ENCODE assay signal across 23 mouse cellular contexts in the genomic region with DNA sequence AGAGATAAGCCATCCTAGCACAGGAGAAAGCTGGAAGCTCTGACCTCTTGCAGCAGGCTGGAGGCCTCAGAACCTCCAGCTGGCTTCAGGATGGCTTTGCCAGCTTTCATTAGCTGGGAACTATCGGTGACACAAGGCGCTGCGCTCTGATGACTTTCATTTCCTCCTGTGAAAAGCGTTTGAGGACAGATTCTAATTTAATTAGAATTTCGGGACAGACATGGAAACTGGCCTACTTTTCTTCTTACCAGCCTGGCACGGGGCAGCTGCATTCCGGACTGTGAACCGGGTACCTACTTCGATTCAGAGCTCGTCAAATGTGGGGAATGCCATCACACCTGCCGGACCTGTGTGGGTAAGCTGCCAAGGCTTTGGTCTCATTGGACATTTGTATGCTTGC. TPM values are rescaled to one million over a fixed set of nuclear protein-coding genes. Genes with fewer than 3 reads are reported as not detected.
DNase-seq lines count a peak whose midpoint lies in the region; ATAC-seq and TF ChIP-seq lines count a peak whose summit lies in the region.
"Had no signal": no experiment of that assay in that cellular context is flagged by ENCODE, and none has a peak within 500 bp of the region (broad histone marks: within the 10 kb centered on the region; RNA-seq: fewer than 3 reads in every experiment).

No protein-coding gene starts in this region.

- no peak overlapping the region for H3K4me3 ChIP-seq in hindbrain, postnatal 0 days (ENCODE audit: low read length)
- no peak overlapping the region for H3K4me3 ChIP-seq in hindbrain, embryonic 14.5 days (replicated peaks; ENCODE audit: low read length)
- no peak overlapping the region for H3K4me3 ChIP-seq in limb, embryonic 10.5 days
- no peak overlapping the region for H3K4me3 ChIP-seq in layer of hippocampus, adult 2 months
- H3K4me3 ChIP-seq: gastrocnemius, adult 2 months; liver, embryonic 12.5 days; lung, embryonic 15.5 days had no signal

- H3K27ac ChIP-seq in hindbrain, postnatal 0 days: no peak overlapping the region
- H3K27ac ChIP-seq in hindbrain, embryonic 14.5 days: no peak overlapping the region
- H3K27ac ChIP-seq in limb, embryonic 10.5 days: peak overlapping the region; percentile 68
- no peak overlapping the region for H3K27ac ChIP-seq in layer of hippocampus, adult 2 months
- H3K27ac ChIP-seq: gastrocnemius, adult 2 months; liver, embryonic 12.5 days; lung, embryonic 15.5 days had no signal

- no peaks in the 10 kb centered on the region for H3K9me3 ChIP-seq in hindbrain, postnatal 0 days (ENCODE audit: low read length)
- no peaks in the 10 kb centered on the region for H3K9me3 ChIP-seq in hindbrain, embryonic 14.5 days (ENCODE audit: control insufficient read depth, low read length)
- no peaks in the 10 kb centered on the region for H3K9me3 ChIP-seq in limb, embryonic 10.5 days (replicated peaks)
- H3K9me3 ChIP-seq: liver, embryonic 12.5 days; lung, embryonic 15.5 days had no signal

- H3K4me1 ChIP-seq in hindbrain, postnatal 0 days (ENCODE audit: insufficient read depth, low read length): peaks cover 9% of the 10 kb centered on the region; the same call in 1 of the 2 replicates
- H3K4me1 ChIP-seq in hindbrain, embryonic 14.5 days (replicated peaks; ENCODE audit: control insufficient read depth, insufficient read depth, low read length): no peaks in the 10 kb centered on the region
- H3K4me1 ChIP-seq in limb, embryonic 10.5 days: peaks cover 82% of the 10 kb centered on the region
- H3K4me1 ChIP-seq: lung, embryonic 15.5 days had no signal

- DNase-seq in hindbrain, postnatal 0 days (ENCODE audit: low spot score): peak; percentile 64
- DNase-seq in hindbrain, embryonic 14.5 days (ENCODE audit: low spot score): no peak
- peak; percentile 49 for DNase-seq in MN1 (ENCODE audit: low spot score)
- peak; percentile 68 to 79 for DNase-seq in cerebellum, adult 18-20 months
- no peak for DNase-seq in limb, embryonic 10.5 days (ENCODE audit: low spot score)
- DNase-seq in heart, postnatal 4 days: no peak
- DNase-seq in layer of hippocampus, adult 2 months (ENCODE audit: low spot score in 2 of 2): no peak
- DNase-seq in adrenal gland, postnatal 10 days: no peak
- DNase-seq: kidney, adult 9 months; right cerebral cortex, postnatal 14 days; thymus, postnatal 4 days had no signal

- no peak for ATAC-seq in hindbrain, postnatal 0 days
- no peak for ATAC-seq in hindbrain, embryonic 14.5 days (ENCODE audit: low FRiP score)
- ATAC-seq: hindbrain, embryonic 16.5 days; liver, embryonic 12.5 days had no signal

- WGBS in hindbrain, postnatal 0 days: 53% methylated on average over 11 of the region's 11 CpGs
- WGBS in hindbrain, embryonic 14.5 days: 76% methylated on average over 11 of the region's 11 CpGs
- WGBS in limb, embryonic 10.5 days: 80% methylated on average over 11 of the region's 11 CpGs

- no peak for TF ChIP-seq CTCF in hindbrain, postnatal 0 days (IDR thresholded peaks at IDR 0.05; ENCODE audit: low read depth)
- no peak for TF ChIP-seq CTCF in layer of hippocampus, adult 2 months (conservative IDR thresholded peaks at IDR 0.05)

- H3K36me3 ChIP-seq in hindbrain, postnatal 0 days (ENCODE audit: insufficient read depth, low read length): no peaks in the 10 kb centered on the region
- H3K36me3 ChIP-seq in hindbrain, embryonic 14.5 days (replicated peaks; ENCODE audit: control insufficient read depth, insufficient read depth): no peaks in the 10 kb centered on the region
- H3K36me3 ChIP-seq in limb, embryonic 10.5 days: no peaks in the 10 kb centered on the region
- H3K36me3 ChIP-seq: liver, embryonic 12.5 days; lung, embryonic 15.5 days had no signal

- H3K27me3 ChIP-seq in hindbrain, postnatal 0 days (ENCODE audit: insufficient read depth, low read length): no peaks in the 10 kb centered on the region
- no peaks in the 10 kb centered on the region for H3K27me3 ChIP-seq in hindbrain, embryonic 14.5 days (ENCODE audit: control insufficient read depth, insufficient read depth, low read length)
- H3K27me3 ChIP-seq in limb, embryonic 10.5 days (ENCODE audit: low read depth, poor library complexity, severe bottlenecking): peaks cover 13% of the 10 kb centered on the region; the same call in 1 of the 2 replicates
- H3K27me3 ChIP-seq: lung, embryonic 15.5 days had no signal

- no peak overlapping the region for H3K4me2 ChIP-seq in hindbrain, postnatal 0 days (ENCODE audit: low read depth, low read length)
- H3K4me2 ChIP-seq in hindbrain, embryonic 14.5 days (replicated peaks): no peak overlapping the region
- H3K4me2 ChIP-seq: liver, embryonic 12.5 days; lung, embryonic 15.5 days had no signal

- H3K9ac ChIP-seq in hindbrain, postnatal 0 days (replicated peaks; ENCODE audit: low read length): no peak overlapping the region
- no peak overlapping the region for H3K9ac ChIP-seq in hindbrain, embryonic 14.5 days
- H3K9ac ChIP-seq: liver, embryonic 12.5 days; lung, embryonic 15.5 days had no signal

RNA-seq across cellular contexts. Expression of gene Gm45213, which starts 4.7 kb away (rescaled TPM):
- not detected in 2 replicates for total RNA-seq in hindbrain, postnatal 0 days (2014; rRNA removed)
- not detected in 2 replicates for polyA plus RNA-seq in hindbrain, postnatal 0 days (2015; fragmentation: Nextera tagmentation; extraction: Ambion mirVana)
- not detected in 2 replicates for polyA plus RNA-seq in hindbrain, embryonic 14.5 days (2014; fragmentation: Nextera tagmentation; extraction: Ambion mirVana)
- polyA plus RNA-seq in limb, embryonic 10.5 days (2016; fragmentation: Nextera tagmentation; extraction: Ambion mirVana): not detected in 2 replicates
- total RNA-seq in heart, postnatal 4 days (2021): not detected
- total RNA-seq in layer of hippocampus, adult 2 months (2021): not detected
- not detected for total RNA-seq in adrenal gland, postnatal 10 days (2021)
- total RNA-seq: gastrocnemius, adult 2 months; heart, adult 18-20 months; left cerebral cortex, adult 8-10 months; megakaryocyte, adult 5-6 weeks; monocyte, adult 5-6 weeks; neutrophil, adult 5-6 weeks had no signal
- polyA plus RNA-seq: cortical plate, adult 2 months; forebrain, embryonic 16.5 days; heart, postnatal 0 days; hindbrain, embryonic 16.5 days; liver, embryonic 12.5 days; lung, embryonic 15.5 days had no signal

RNA-seq across cellular contexts. Expression of gene Snrpa1, which starts 20.1 kb away (rescaled TPM):
- 22.6 and 26.5 TPM in 2 replicates for total RNA-seq in hindbrain, postnatal 0 days (2014; rRNA removed)
- polyA plus RNA-seq in hindbrain, postnatal 0 days (2015; fragmentation: Nextera tagmentation; extraction: Ambion mirVana): 119 and 127 TPM in 2 replicates
- 119 and 124 TPM in 2 replicates for polyA plus RNA-seq in hindbrain, embryonic 14.5 days (2014; fragmentation: Nextera tagmentation; extraction: Ambion mirVana)
- 276 and 312 TPM in 2 replicates for polyA plus RNA-seq in limb, embryonic 10.5 days (2016; fragmentation: Nextera tagmentation; extraction: Ambion mirVana)
- total RNA-seq in heart, postnatal 4 days (2021): 10 to 100 TPM; 40.1 to 42.7 TPM
- 10 to 100 TPM; 33.0 to 33.8 TPM for total RNA-seq in layer of hippocampus, adult 2 months (2021)
- 10 to 100 TPM; 38.6 to 43.8 TPM for total RNA-seq in adrenal gland, postnatal 10 days (2021)

RNA-seq across cellular contexts. Expression of gene Selenos, which starts 40.7 kb away (rescaled TPM):
- 30.4 and 32.4 TPM in 2 replicates for total RNA-seq in hindbrain, postnatal 0 days (2014; rRNA removed)
- polyA plus RNA-seq in hindbrain, postnatal 0 days (2015; fragmentation: Nextera tagmentation; extraction: Ambion mirVana): 115 and 131 TPM in 2 replicates
- polyA plus RNA-seq in hindbrain, embryonic 14.5 days (2014; fragmentation: Nextera tagmentation; extraction: Ambion mirVana): 80.3 and 88.0 TPM in 2 replicates
- polyA plus RNA-seq in limb, embryonic 10.5 days (2016; fragmentation: Nextera tagmentation; extraction: Ambion mirVana): 83.0 and 83.5 TPM in 2 replicates
- total RNA-seq in heart, postnatal 4 days (2021): 10 to 100 TPM; 33.9 to 36.5 TPM
- 10 to 100 TPM; 50.6 to 57.3 TPM for total RNA-seq in layer of hippocampus, adult 2 months (2021)
- 10 to 100 TPM; 65.2 to 79.5 TPM for total RNA-seq in adrenal gland, postnatal 10 days (2021)

Comparison
In these comparisons a context has a peak if more than half of its experiments do, and no peak if none do; other contexts are left out.
1. DNase-seq: peak in hindbrain, postnatal 0 days (single experiment), MN1 (single experiment) and cerebellum, adult 18-20 months (2 of 2); none in hindbrain, embryonic 14.5 days (single experiment), limb, embryonic 10.5 days (single experiment), heart, postnatal 4 days (single experiment), layer of hippocampus, adult 2 months (0 of 2) and adrenal gland, postnatal 10 days (single experiment).